Mouse (Mus musculus): ENCODE results near the gene Zbtb42. TPM values are rescaled to one million over a fixed set of nuclear protein-coding genes. Genes with fewer than 3 reads are reported as not detected.

Gene Zbtb42
- total and polyA plus RNA-seq, 3 experiments: 4.4 to 9.5 (median 5.9) TPM

- H3K79me2 ChIP-seq (replicated peaks; ENCODE audit: control insufficient read depth, insufficient read depth, low read length): no peaks in the 10 kb centered on the region
- no peaks in the 10 kb centered on the region for H3K36me3 ChIP-seq (ENCODE audit: control insufficient read depth, insufficient read depth, low read length)
- H3K4me1 ChIP-seq (ENCODE audit: control insufficient read depth, insufficient read depth, low read length): peaks cover 3% of the 10 kb centered on the region
- H3K27me3 ChIP-seq (ENCODE audit: control insufficient read depth, insufficient read depth, low read length): no peaks in the 10 kb centered on the region
- intact Hi-C loops (cut with DNase I): loop anchor here (5.0 to 10.0 kb wide), 2 partner anchors 38 to 191 kb away; no protein-coding TSS in a partner anchor
- no peak for TF ChIP-seq POLR2A (IDR thresholded peaks at IDR 0.05; ENCODE audit: insufficient read depth, low read depth, low read length)
- no peak for TF ChIP-seq CTCF (IDR thresholded peaks at IDR 0.05)
- TF ChIP-seq EP300 (IDR thresholded peaks at IDR 0.05; ENCODE audit: insufficient read depth, low read depth, low read length): no peak
- no peak overlapping the region for H3K4me3 ChIP-seq
- WGBS: 92% methylated on average over 5 of the region's 5 CpGs
- no peak overlapping the region for H3K27ac ChIP-seq
- no peak for DNase-seq
- H3K9ac ChIP-seq (ENCODE audit: low read depth, low read length): no peak overlapping the region
These were observed 24.6 kb upstream of the Zbtb42 start for GRCm38 (mm10) chr12:112654076-112654475.

GRCm38 (mm10) chr12:112658619-112659018 lies 20.0 kb upstream of the Zbtb42 start:
- Histone ChIP-seq H3K4me3 (no peak overlapping the region), H3K4me1 (ENCODE audit: control insufficient read depth, insufficient read depth, low read length) (no peaks in the 10 kb centered on the region), H3K79me2 (replicated peaks; ENCODE audit: control insufficient read depth, insufficient read depth, low read length) (peaks cover 3% of the 10 kb centered on the region), H3K27ac (no peak overlapping the region), H3K9ac (ENCODE audit: low read depth, low read length) (no peak overlapping the region), H3K36me3 (ENCODE audit: control insufficient read depth, insufficient read depth, low read length) (no peaks in the 10 kb centered on the region), H3K27me3 (ENCODE audit: control insufficient read depth, insufficient read depth, low read length) (no peaks in the 10 kb centered on the region)
- peak in 1 of 2 experiments; percentile 56 for DNase-seq
- WGBS: 63% methylated on average over 7 of the region's 7 CpGs
- intact Hi-C loops (cut with DNase I): loop anchor here (1.0 to 10.0 kb wide), 3 partner anchors 16 to 186 kb away; partner anchors contain the start of gene Akt1
- TF ChIP-seq CTCF (IDR thresholded peaks at IDR 0.05) (no peak), EP300 (IDR thresholded peaks at IDR 0.05; ENCODE audit: insufficient read depth, low read depth, low read length) (no peak), POLR2A (IDR thresholded peaks at IDR 0.05; ENCODE audit: insufficient read depth, low read depth, low read length) (no peak)

GRCm38 (mm10) chr12:112659109-112659508 lies 19.5 kb upstream of the Zbtb42 start:
- Histone ChIP-seq H3K27ac (no peak overlapping the region), H3K27me3 (ENCODE audit: control insufficient read depth, insufficient read depth, low read length) (no peaks in the 10 kb centered on the region), H3K4me3 (no peak overlapping the region), H3K36me3 (ENCODE audit: control insufficient read depth, insufficient read depth, low read length) (no peaks in the 10 kb centered on the region), H3K9ac (ENCODE audit: low read depth, low read length) (no peak overlapping the region), H3K79me2 (replicated peaks; ENCODE audit: control insufficient read depth, insufficient read depth, low read length) (peaks cover 7% of the 10 kb centered on the region), H3K4me1 (ENCODE audit: control insufficient read depth, insufficient read depth, low read length) (no peaks in the 10 kb centered on the region; the same call in 1 of the 2 replicates)
- 74% methylated on average over 6 of the region's 6 CpGs for WGBS
- peak; percentile 71 to 83 for DNase-seq
- intact Hi-C loops (cut with DNase I): loop anchor here (1.0 to 10.0 kb wide), 3 partner anchors 16 to 186 kb away; partner anchors contain the start of gene Akt1
- TF ChIP-seq POLR2A (IDR thresholded peaks at IDR 0.05; ENCODE audit: insufficient read depth, low read depth, low read length) (no peak), CTCF (IDR thresholded peaks at IDR 0.05) (no peak; the same call in none of the 2 replicates), EP300 (IDR thresholded peaks at IDR 0.05; ENCODE audit: insufficient read depth, low read depth, low read length) (no peak)

GRCm38 (mm10) chr12:112660576-112661326 lies 17.9 kb upstream of the Zbtb42 start:
- no peak for TF ChIP-seq POLR2A (IDR thresholded peaks at IDR 0.05; ENCODE audit: insufficient read depth, low read depth, low read length)
- no peak for TF ChIP-seq CTCF (IDR thresholded peaks at IDR 0.05)
- TF ChIP-seq EP300 (IDR thresholded peaks at IDR 0.05; ENCODE audit: insufficient read depth, low read depth, low read length): no peak
- Histone ChIP-seq H3K9ac (ENCODE audit: low read depth, low read length) (no peak overlapping the region), H3K79me2 (replicated peaks; ENCODE audit: control insufficient read depth, insufficient read depth, low read length) (peaks cover 15% of the 10 kb centered on the region), H3K27ac (no peak overlapping the region), H3K27me3 (ENCODE audit: control insufficient read depth, insufficient read depth, low read length) (no peaks in the 10 kb centered on the region), H3K4me1 (ENCODE audit: control insufficient read depth, insufficient read depth, low read length) (peaks cover 7% of the 10 kb centered on the region), H3K36me3 (ENCODE audit: control insufficient read depth, insufficient read depth, low read length) (no peaks in the 10 kb centered on the region), H3K4me3 (no peak overlapping the region)
- 44% methylated on average over 5 of the region's 5 CpGs for WGBS
- no peak for DNase-seq
- intact Hi-C loops (cut with DNase I): no loop called here

GRCm38 (mm10) chr12:112661327-112661605 lies 17.4 kb upstream of the Zbtb42 start:
- TF ChIP-seq CTCF (IDR thresholded peaks at IDR 0.05) (no peak), EP300 (IDR thresholded peaks at IDR 0.05; ENCODE audit: insufficient read depth, low read depth, low read length) (no peak), POLR2A (IDR thresholded peaks at IDR 0.05; ENCODE audit: insufficient read depth, low read depth, low read length) (no peak)
- WGBS: 55% methylated on average over 3 of the region's 3 CpGs
- Histone ChIP-seq H3K27me3 (ENCODE audit: control insufficient read depth, insufficient read depth, low read length) (no peaks in the 10 kb centered on the region), H3K9ac (ENCODE audit: low read depth, low read length) (no peak overlapping the region), H3K27ac (no peak overlapping the region), H3K36me3 (ENCODE audit: control insufficient read depth, insufficient read depth, low read length) (no peaks in the 10 kb centered on the region), H3K4me3 (no peak overlapping the region), H3K4me1 (ENCODE audit: control insufficient read depth, insufficient read depth, low read length) (peaks cover 10% of the 10 kb centered on the region), H3K79me2 (replicated peaks; ENCODE audit: control insufficient read depth, insufficient read depth, low read length) (peaks cover 15% of the 10 kb centered on the region)
- DNase-seq: no peak
- intact Hi-C loops (cut with DNase I): no loop called here

GRCm38 (mm10) chr12:112661851-112662250 lies 16.8 kb upstream of the Zbtb42 start:
- peaks cover 14% of the 10 kb centered on the region for H3K4me1 ChIP-seq (ENCODE audit: control insufficient read depth, insufficient read depth, low read length)
- no peak overlapping the region for H3K27ac ChIP-seq
- DNase-seq: peak in 1 of 2 experiments; percentile 24
- H3K27me3 ChIP-seq (ENCODE audit: control insufficient read depth, insufficient read depth, low read length): no peaks in the 10 kb centered on the region
- H3K4me3 ChIP-seq: no peak overlapping the region
- TF ChIP-seq POLR2A (IDR thresholded peaks at IDR 0.05; ENCODE audit: insufficient read depth, low read depth, low read length) (no peak), EP300 (IDR thresholded peaks at IDR 0.05; ENCODE audit: insufficient read depth, low read depth, low read length) (no peak), CTCF (IDR thresholded peaks at IDR 0.05) (no peak)
- H3K79me2 ChIP-seq (replicated peaks; ENCODE audit: control insufficient read depth, insufficient read depth, low read length): peaks cover 19% of the 10 kb centered on the region
- H3K36me3 ChIP-seq (ENCODE audit: control insufficient read depth, insufficient read depth, low read length): no peaks in the 10 kb centered on the region
- 60% methylated on average over 9 of the region's 9 CpGs for WGBS
- H3K9ac ChIP-seq (ENCODE audit: low read depth, low read length): no peak overlapping the region
- intact Hi-C loops (cut with DNase I): no loop called here

Measured in heart, adult 2 months (tissue).